Mouse (Mus musculus): ENCODE measurements around the gene Muc5b. TPM values are rescaled to one million over a fixed set of nuclear protein-coding genes. Genes with fewer than 3 reads are reported as not detected.

Muc5b gene
- polyA plus RNA-seq, 1 experiment from 2014 or later = 0.05 TPM

DNA sequence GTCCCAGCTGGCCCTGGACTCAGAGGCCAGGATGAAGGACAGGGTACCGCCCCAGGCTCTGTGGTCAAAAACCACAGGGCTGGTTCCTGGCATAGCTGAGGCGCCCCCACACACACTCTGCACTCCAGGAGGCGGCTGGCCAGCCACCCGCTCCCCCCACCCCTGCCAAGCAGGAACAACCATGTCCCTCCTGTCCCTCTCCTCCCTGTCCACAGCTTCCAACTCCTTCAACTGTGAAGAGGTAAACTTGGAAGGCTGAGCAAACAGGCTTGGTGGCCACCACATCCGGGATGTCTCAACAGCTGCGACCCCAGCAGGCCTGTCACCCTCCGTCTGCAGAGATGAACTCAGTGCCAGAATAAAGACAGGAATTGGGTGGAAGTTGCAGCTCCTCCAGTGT lies 2.9 kb upstream of the Muc5b start:
- no peak overlapping the region for H3K9ac ChIP-seq
- no peak for ATAC-seq (ENCODE audit: low FRiP score)
- H3K4me2 ChIP-seq = no peak overlapping the region
- H3K36me3 ChIP-seq (replicated peaks) = no peaks in the 10 kb centered on the region
- H3K9me3 ChIP-seq = no peaks in the 10 kb centered on the region
- H3K4me1 ChIP-seq = no peaks in the 10 kb centered on the region
- no peak overlapping the region for H3K4me3 ChIP-seq (replicated peaks)
- H3K27me3 ChIP-seq = no peaks in the 10 kb centered on the region
- no peak overlapping the region for H3K27ac ChIP-seq
- 89% methylated on average over 7 of the region's 7 CpGs for WGBS

DNA sequence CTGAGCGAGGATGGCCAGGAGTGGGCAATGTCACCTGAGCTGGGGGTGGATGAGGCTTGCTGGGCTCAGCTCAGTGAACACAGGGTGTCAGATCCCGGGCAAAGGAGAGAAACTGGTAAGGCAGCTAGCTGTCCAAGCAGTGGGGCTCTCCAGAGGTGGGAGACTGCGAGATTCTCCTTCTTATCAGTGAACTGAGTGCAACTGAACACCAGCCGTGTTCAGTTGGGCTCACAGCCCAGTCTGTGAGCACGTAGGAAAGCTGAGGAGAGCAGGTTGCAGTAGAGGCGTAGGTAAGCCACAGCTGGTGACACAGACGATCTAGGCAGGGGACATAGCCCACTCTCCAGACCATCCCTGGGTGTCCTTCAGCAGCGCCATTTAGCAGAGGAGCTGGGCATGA lies 2.4 kb upstream of the Muc5b start:
- ATAC-seq (ENCODE audit: low FRiP score) = no peak
- no peak overlapping the region for H3K27ac ChIP-seq
- no peak overlapping the region for H3K4me2 ChIP-seq
- WGBS = 76% methylated on average over 8 of the region's 8 CpGs
- H3K36me3 ChIP-seq (replicated peaks) = no peaks in the 10 kb centered on the region
- no peaks in the 10 kb centered on the region for H3K27me3 ChIP-seq
- no peaks in the 10 kb centered on the region for H3K4me1 ChIP-seq
- H3K9ac ChIP-seq = no peak overlapping the region
- H3K9me3 ChIP-seq = no peaks in the 10 kb centered on the region
- no peak overlapping the region for H3K4me3 ChIP-seq (replicated peaks)

DNA sequence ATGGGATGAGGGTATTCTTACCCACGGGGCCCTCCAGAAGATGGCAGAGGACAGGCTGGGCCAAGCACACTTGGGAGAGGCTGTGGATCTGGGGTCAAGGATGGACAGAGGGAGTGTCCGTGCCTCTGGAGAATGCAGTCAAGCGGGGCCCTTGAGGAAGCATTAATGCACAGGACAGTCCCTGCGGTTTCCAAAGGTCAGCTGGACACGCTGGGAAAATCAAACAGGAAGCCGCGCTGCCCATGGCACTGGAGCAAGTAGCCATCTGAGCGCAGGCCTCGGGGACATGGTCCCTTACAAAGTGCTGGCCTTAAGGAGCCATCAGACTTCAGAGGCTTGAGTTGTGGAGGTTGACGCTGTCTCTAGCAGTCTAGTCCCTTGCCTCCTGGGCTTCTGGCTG lies 1.5 kb downstream of the Muc5b start:
- no peak overlapping the region for H3K9ac ChIP-seq
- no peaks in the 10 kb centered on the region for H3K27me3 ChIP-seq
- WGBS = 87% methylated on average over 10 of the region's 10 CpGs
- no peaks in the 10 kb centered on the region for H3K4me1 ChIP-seq
- H3K4me3 ChIP-seq (replicated peaks) = no peak overlapping the region
- H3K4me2 ChIP-seq = no peak overlapping the region
- H3K9me3 ChIP-seq = no peaks in the 10 kb centered on the region
- no peak overlapping the region for H3K27ac ChIP-seq
- ATAC-seq (ENCODE audit: low FRiP score) = no peak
- no peaks in the 10 kb centered on the region for H3K36me3 ChIP-seq (replicated peaks)

DNA sequence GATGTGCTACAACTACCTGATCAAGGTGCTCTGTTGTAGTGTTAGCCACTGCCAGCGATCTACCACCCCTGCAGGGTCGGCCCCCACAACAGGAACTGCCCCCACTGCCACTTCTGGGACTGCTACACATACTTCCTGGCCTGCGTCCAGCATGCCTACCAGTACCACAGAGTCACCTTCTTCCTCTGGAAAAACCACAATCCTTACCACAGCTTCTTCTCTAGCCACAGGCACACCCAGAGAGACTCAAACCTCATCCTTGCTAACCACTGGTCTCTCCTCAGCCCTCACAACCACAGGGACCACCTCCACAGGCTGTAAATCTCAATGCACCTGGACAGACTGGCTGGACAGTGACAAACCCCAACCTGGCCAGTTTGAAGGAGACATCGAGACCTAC lies 22.2 kb downstream of the Muc5b start:
- no peak overlapping the region for H3K4me2 ChIP-seq
- no peaks in the 10 kb centered on the region for H3K27me3 ChIP-seq
- H3K4me3 ChIP-seq (replicated peaks) = no peak overlapping the region
- no peak overlapping the region for H3K27ac ChIP-seq
- H3K9me3 ChIP-seq = no peaks in the 10 kb centered on the region
- 82% methylated on average over 4 of the region's 4 CpGs for WGBS
- ATAC-seq (ENCODE audit: low FRiP score) = no peak
- no peak overlapping the region for H3K9ac ChIP-seq
- no peaks in the 10 kb centered on the region for H3K36me3 ChIP-seq (replicated peaks)
- no peaks in the 10 kb centered on the region for H3K4me1 ChIP-seq

DNA sequence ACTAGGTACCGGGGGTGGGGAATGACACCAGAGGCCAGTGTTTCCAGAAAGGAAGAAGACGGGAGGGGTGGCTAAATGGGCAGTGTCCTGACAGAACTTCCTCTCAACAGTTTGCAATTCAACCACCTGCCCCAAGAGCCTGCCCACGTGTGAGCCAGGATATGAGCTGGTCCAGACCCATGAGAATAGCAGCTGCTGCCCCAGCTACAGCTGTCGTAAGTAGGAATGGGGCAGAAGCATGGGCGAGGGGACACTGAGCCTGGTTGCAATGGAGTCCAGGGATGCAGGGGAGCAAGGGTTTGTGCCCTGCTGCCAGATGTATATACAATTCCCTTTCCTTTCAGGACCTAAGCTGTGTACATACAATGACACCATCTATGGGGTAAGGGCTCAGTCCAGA lies 30.8 kb downstream of the Muc5b start:
- WGBS = 82% methylated on average over 5 of the region's 5 CpGs
- ATAC-seq (ENCODE audit: low FRiP score) = no peak
- H3K4me1 ChIP-seq = no peaks in the 10 kb centered on the region
- no peaks in the 10 kb centered on the region for H3K27me3 ChIP-seq
- no peaks in the 10 kb centered on the region for H3K9me3 ChIP-seq
- no peak overlapping the region for H3K4me3 ChIP-seq (replicated peaks)
- no peak overlapping the region for H3K9ac ChIP-seq
- H3K36me3 ChIP-seq (replicated peaks) = peaks cover 29% of the 10 kb centered on the region
- H3K27ac ChIP-seq = no peak overlapping the region
- no peak overlapping the region for H3K4me2 ChIP-seq

DNA sequence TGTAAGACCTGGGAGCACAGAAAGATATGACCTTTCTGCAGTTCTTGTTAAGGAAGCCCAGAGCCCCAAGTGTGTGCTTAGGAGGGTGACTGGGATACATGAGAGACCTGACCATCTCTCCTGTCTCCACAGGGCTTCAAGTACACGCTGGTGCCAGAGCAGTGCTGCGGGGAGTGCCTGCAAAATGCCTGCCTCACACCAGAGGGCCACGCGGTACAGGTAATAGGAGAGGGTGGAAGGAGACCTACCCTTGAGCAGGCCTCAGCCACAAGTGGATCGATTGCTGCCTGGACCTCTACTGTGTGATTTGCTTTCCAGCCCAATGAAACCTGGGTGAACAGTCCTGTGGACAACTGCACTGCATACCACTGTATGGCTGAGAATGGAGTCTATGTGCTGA lies 31.7 kb downstream of the Muc5b start:
- no peaks in the 10 kb centered on the region for H3K9me3 ChIP-seq
- 76% methylated on average over 5 of the region's 5 CpGs for WGBS
- ATAC-seq (ENCODE audit: low FRiP score) = no peak

DNA sequence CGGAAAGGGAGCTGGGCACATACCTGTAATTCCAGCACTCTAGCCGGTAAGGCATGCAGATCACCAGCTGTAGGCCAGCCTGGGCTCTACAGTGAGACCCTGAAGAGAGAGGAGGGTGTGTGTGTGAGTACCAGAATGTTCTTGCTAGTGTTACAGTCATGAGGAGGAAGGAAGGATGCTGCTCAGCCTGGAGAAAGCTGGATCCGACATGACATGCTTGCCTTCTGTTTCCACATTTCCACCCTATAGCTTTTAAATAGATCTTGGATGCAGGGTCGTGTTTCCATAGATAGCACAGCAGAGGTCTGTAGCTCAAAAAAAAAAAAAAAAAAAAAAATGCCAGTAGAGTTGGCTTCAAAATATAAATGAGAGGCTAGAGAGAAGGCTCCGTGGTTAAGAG lies 36.0 kb downstream of the Muc5b start:
- peaks cover 39% of the 10 kb centered on the region for H3K36me3 ChIP-seq (replicated peaks)
- 93% methylated on average over 5 of the region's 5 CpGs for WGBS

More for the DNA sequence above, 31.7 kb downstream of the Muc5b start:
- H3K4me2 ChIP-seq = no peak overlapping the region
- no peaks in the 10 kb centered on the region for H3K4me1 ChIP-seq
- no peaks in the 10 kb centered on the region for H3K27me3 ChIP-seq
- H3K4me3 ChIP-seq (replicated peaks) = no peak overlapping the region
- H3K36me3 ChIP-seq (replicated peaks) = peaks cover 32% of the 10 kb centered on the region
- no peak overlapping the region for H3K9ac ChIP-seq
- H3K27ac ChIP-seq = no peak overlapping the region

DNA sequence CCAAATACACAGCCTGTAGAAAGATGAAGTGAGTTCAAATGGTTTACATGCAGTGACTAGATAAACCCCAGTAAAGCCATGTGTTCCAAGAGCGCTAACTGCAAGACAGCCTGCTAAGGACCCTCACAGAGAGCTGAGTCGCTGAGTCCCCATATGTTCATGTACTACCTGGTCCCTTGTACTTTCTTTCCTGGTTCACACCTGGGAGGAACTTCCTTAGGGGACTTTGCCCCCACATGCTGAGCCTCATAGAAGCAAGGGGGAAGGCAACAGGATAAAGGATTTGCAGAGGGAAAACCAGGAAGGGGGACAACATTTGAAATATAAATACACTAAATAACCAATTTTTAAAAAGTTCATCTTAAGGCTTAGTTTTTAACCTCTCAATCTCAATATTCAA lies 39.9 kb downstream of the Muc5b start:
- WGBS = 93% methylated on average over 2 of the region's 2 CpGs
- H3K9ac ChIP-seq = no peak overlapping the region
- no peak overlapping the region for H3K27ac ChIP-seq
- no peak overlapping the region for H3K4me3 ChIP-seq (replicated peaks)
- H3K4me1 ChIP-seq = no peaks in the 10 kb centered on the region
- H3K36me3 ChIP-seq (replicated peaks) = peaks cover 56% of the 10 kb centered on the region
- no peaks in the 10 kb centered on the region for H3K27me3 ChIP-seq
- no peaks in the 10 kb centered on the region for H3K9me3 ChIP-seq
- no peak for ATAC-seq (ENCODE audit: low FRiP score)
- no peak overlapping the region for H3K4me2 ChIP-seq

More for the DNA sequence above, 36.0 kb downstream of the Muc5b start:
- Histone ChIP-seq H3K27me3 (no peaks in the 10 kb centered on the region), H3K9ac (no peak overlapping the region), H3K4me3 (replicated peaks) (no peak overlapping the region), H3K4me1 (no peaks in the 10 kb centered on the region), H3K4me2 (no peak overlapping the region), H3K9me3 (no peaks in the 10 kb centered on the region), H3K27ac (no peak overlapping the region)
- ATAC-seq (ENCODE audit: low FRiP score) = no peak

DNA sequence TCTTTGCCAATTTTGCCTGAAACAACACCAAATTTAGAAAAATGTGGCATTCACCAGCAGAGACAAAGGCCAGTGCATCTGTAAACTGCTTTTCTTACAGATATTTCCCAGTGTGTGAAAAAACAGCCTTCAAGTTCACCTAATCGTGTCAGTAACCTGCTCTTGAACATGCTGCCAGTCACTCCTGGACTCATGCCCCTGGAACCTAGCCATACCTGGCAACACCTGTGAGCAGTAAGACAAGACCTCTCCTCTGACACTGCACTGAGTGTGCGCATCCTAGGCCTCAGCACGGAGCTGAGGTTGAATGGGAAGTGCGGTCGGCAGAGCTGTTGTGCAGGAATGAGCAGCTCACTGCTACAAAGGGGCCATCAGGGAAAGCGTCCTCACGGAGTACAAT lies 53.3 kb downstream of the Muc5b start:
- Histone ChIP-seq H3K4me2 (no peak overlapping the region), H3K9ac (no peak overlapping the region), H3K4me3 (replicated peaks) (no peak overlapping the region), H3K27me3 (no peaks in the 10 kb centered on the region), H3K36me3 (replicated peaks) (peaks cover 56% of the 10 kb centered on the region), H3K4me1 (no peaks in the 10 kb centered on the region), H3K9me3 (no peaks in the 10 kb centered on the region), H3K27ac (no peak overlapping the region)
- WGBS = 94% methylated on average over 7 of the region's 7 CpGs
- no peak for ATAC-seq (ENCODE audit: low FRiP score)

DNA sequence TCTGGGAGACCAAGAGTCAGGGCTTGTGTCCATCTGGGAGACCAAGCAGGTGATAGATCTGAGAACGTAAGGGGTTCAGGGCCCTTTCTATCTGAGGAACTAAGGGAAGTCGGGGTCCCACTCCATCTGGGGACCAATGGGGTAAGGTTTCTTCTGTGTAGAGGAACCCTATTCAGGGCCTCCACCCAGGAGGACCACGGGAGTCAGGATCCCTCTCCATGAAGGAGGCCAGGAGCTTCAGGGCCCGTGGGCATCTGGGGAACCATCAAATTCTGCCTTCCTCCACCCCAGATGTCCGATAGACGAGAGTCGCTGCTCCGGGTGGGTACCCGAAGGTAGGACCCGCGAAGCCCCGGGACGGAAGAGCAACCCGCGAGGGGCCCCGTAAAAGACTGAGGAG lies 63.0 kb downstream of the Muc5b start:
- Histone ChIP-seq H3K9me3 (no peaks in the 10 kb centered on the region), H3K27ac (peak overlapping the region; percentile 83), H3K9ac (peak overlapping the region; percentile 93), H3K4me3 (replicated peaks) (peak overlapping the region; percentile 91), H3K4me1 (peaks cover 28% of the 10 kb centered on the region), H3K36me3 (replicated peaks) (no peaks in the 10 kb centered on the region), H3K4me2 (peak overlapping the region; percentile 91), H3K27me3 (peaks cover 26% of the 10 kb centered on the region)
- 1% methylated on average over 11 of the region's 16 CpGs for WGBS
- ATAC-seq (ENCODE audit: low FRiP score) = no peak

DNA sequence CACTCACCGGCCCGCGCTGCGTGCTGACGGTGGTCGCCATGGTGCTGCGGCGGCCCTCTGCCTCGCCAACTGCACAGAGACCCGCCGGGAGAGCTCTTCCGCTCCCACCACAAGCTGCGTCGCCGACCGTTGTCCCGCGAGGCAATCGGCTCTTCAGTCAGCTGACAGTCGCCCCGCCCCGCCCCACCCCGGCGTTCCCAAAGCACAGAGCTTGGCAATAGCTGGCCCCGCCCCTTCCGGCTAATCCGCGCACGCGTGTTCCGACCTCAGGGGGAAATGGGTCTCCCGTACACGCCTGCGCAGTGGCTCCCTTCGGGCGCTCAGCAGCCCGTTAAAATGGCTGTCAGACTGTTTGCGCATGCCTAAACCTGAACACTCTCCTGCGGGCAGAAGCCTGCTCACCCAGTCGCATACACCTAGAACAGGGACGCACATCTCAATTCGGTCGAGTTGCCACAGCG lies 63.4 kb downstream of the Muc5b start:
- Histone ChIP-seq H3K9me3 (no peaks in the 10 kb centered on the region), H3K27ac (peak overlapping the region; percentile 83), H3K9ac (peak overlapping the region; percentile 93), H3K27me3 (peaks cover 26% of the 10 kb centered on the region), H3K4me3 (replicated peaks) (peak overlapping the region; percentile 91), H3K4me1 (peaks cover 28% of the 10 kb centered on the region), H3K4me2 (peak overlapping the region; percentile 91), H3K36me3 (replicated peaks) (no peaks in the 10 kb centered on the region)
- peak; percentile 96 for ATAC-seq (ENCODE audit: low FRiP score)
- WGBS = under 1% methylated on average over 43 of the region's 44 CpGs

DNA sequence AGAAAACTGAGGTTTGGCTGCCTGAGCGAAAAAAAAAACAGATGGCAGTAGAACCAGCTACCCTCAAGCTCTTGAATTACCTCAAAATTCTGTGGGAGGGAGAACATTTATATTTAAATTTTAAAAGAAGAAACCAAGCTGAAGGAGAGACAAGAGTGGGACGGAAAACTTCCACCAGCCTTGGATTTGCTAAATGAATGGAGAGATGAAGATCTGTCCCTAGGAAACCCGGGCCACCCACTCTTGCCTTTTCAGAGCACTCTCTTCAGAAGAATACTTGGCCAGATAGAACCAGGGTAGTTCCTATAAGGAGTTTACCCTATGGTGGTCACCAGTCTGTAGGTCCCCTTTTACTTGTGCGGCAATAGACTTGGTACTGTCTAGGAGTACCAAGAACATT lies 63.9 kb downstream of the Muc5b start:
- Histone ChIP-seq H3K4me3 (replicated peaks) (peak overlapping the region; percentile 91), H3K4me2 (peak overlapping the region; percentile 91), H3K36me3 (replicated peaks) (no peaks in the 10 kb centered on the region), H3K9me3 (no peaks in the 10 kb centered on the region), H3K27me3 (peaks cover 26% of the 10 kb centered on the region), H3K4me1 (peaks cover 28% of the 10 kb centered on the region), H3K9ac (peak overlapping the region; percentile 60), H3K27ac (peak overlapping the region; percentile 70; the same call in 1 of the 2 replicates)
- no peak for ATAC-seq (ENCODE audit: low FRiP score)
- WGBS = 61% methylated on average over 4 of the region's 4 CpGs

DNA sequence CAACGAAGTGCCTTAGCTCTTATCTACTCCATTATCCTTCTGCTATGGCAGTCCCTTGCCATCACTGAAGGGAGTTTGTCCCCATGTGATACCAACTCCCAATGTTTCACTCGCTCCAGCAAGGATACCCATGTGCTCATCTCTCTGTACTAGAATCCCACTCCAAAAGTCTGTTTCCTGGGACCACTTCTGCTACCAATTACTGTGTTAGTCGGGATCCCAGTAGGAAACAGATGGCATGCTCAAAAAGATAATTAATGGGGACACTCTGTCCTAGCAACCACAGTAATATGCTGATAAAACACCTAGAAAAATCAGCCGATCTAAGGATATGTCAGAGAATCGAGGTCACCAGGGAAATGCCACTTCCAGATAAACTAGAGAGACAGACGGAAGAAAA lies 69.7 kb downstream of the Muc5b start:
- no peak overlapping the region for H3K4me2 ChIP-seq
- ATAC-seq (ENCODE audit: low FRiP score) = no peak
- no peak overlapping the region for H3K27ac ChIP-seq
- WGBS = 75% methylated on average over 6 of the region's 6 CpGs
- H3K9ac ChIP-seq = no peak overlapping the region
- no peak overlapping the region for H3K4me3 ChIP-seq (replicated peaks)
- H3K4me1 ChIP-seq = peaks cover 8% of the 10 kb centered on the region
- no peaks in the 10 kb centered on the region for H3K36me3 ChIP-seq (replicated peaks)
- H3K9me3 ChIP-seq = no peaks in the 10 kb centered on the region
- H3K27me3 ChIP-seq = peaks cover 35% of the 10 kb centered on the region
